Mouse (Mus musculus): ENCODE results near the gene Tril. TPM values are rescaled to one million over a fixed set of nuclear protein-coding genes. Genes with fewer than 3 reads are reported as not detected.

Tril gene
- polyA plus RNA-seq, 1 experiment from 2014 or later = 8.3 TPM

GRCm38 (mm10) chr6:53782273-53782672, 38.4 kb downstream of the Tril start:
- Histone ChIP-seq H3K27ac (ENCODE audit: poor library complexity, severe bottlenecking) (no peak overlapping the region), H3K36me3 (no peaks in the 10 kb centered on the region), H3K9me3 (replicated peaks) (no peaks in the 10 kb centered on the region), H3K4me3 (no peak overlapping the region), H3K9ac (no peak overlapping the region), H3K4me1 (replicated peaks) (peaks cover 5% of the 10 kb centered on the region; the same call in 1 of the 2 replicates), H3K27me3 (replicated peaks) (0 out of 2 replicates have a peak, but pooled peaks cover 5% of the 10 kb centered on the region), H3K4me2 (no peak overlapping the region)
- no peak for ATAC-seq (ENCODE audit: insufficient number of reproducible peaks, low FRiP score)
- 83% methylated on average over 5 of the region's 5 CpGs for WGBS

GRCm38 (mm10) chr6:53781171-53781570, 39.5 kb downstream of the Tril start:
- WGBS = 13% methylated on average over 4 of the region's 4 CpGs
- Histone ChIP-seq H3K27me3 (replicated peaks) (0 out of 2 replicates have a peak, but pooled peaks cover 5% of the 10 kb centered on the region), H3K27ac (ENCODE audit: poor library complexity, severe bottlenecking) (no peak overlapping the region), H3K36me3 (no peaks in the 10 kb centered on the region), H3K4me2 (no peak overlapping the region), H3K4me3 (no peak overlapping the region), H3K9ac (no peak overlapping the region), H3K4me1 (replicated peaks) (peaks cover 5% of the 10 kb centered on the region; the same call in 1 of the 2 replicates), H3K9me3 (replicated peaks) (no peaks in the 10 kb centered on the region)
- no peak for ATAC-seq (ENCODE audit: insufficient number of reproducible peaks, low FRiP score)

- H3K4me3 ChIP-seq = no peak overlapping the region
- no peak overlapping the region for H3K9ac ChIP-seq
- H3K9me3 ChIP-seq (replicated peaks) = no peaks in the 10 kb centered on the region
- WGBS = 85% methylated on average over 5 of the region's 5 CpGs
- H3K27me3 ChIP-seq (replicated peaks) = 0 out of 2 replicates have a peak, but pooled peaks cover 5% of the 10 kb centered on the region
- peaks cover 5% of the 10 kb centered on the region; the same call in 1 of the 2 replicates for H3K4me1 ChIP-seq (replicated peaks)
- no peak for ATAC-seq (ENCODE audit: insufficient number of reproducible peaks, low FRiP score)
- H3K4me2 ChIP-seq = no peak overlapping the region
- no peak overlapping the region for H3K27ac ChIP-seq (ENCODE audit: poor library complexity, severe bottlenecking)
- H3K36me3 ChIP-seq = no peaks in the 10 kb centered on the region
These were observed 40.6 kb downstream of the Tril start for GRCm38 (mm10) chr6:53780008-53780407.

GRCm38 (mm10) chr6:53779526-53779925, 41.1 kb downstream of the Tril start:
- 75% methylated on average over 7 of the region's 7 CpGs for WGBS

GRCm38 (mm10) chr6:53778424-53778955, 42.1 kb downstream of the Tril start:
- H3K4me2 ChIP-seq = no peak overlapping the region
- no peaks in the 10 kb centered on the region for H3K27me3 ChIP-seq (replicated peaks)
- no peak overlapping the region for H3K9ac ChIP-seq
- H3K9me3 ChIP-seq (replicated peaks) = no peaks in the 10 kb centered on the region
- peaks cover 5% of the 10 kb centered on the region; the same call in 1 of the 2 replicates for H3K4me1 ChIP-seq (replicated peaks)
- H3K27ac ChIP-seq (ENCODE audit: poor library complexity, severe bottlenecking) = no peak overlapping the region
- no peaks in the 10 kb centered on the region for H3K36me3 ChIP-seq
- ATAC-seq (ENCODE audit: insufficient number of reproducible peaks, low FRiP score) = no peak
- WGBS = 59% methylated on average over 8 of the region's 8 CpGs
- H3K4me3 ChIP-seq = no peak overlapping the region

More at GRCm38 (mm10) chr6:53779526-53779925, 41.1 kb downstream of the Tril start:
- Histone ChIP-seq H3K4me1 (replicated peaks) (peaks cover 5% of the 10 kb centered on the region; the same call in 1 of the 2 replicates), H3K9me3 (replicated peaks) (no peaks in the 10 kb centered on the region), H3K4me3 (no peak overlapping the region), H3K9ac (no peak overlapping the region), H3K27me3 (replicated peaks) (0 out of 2 replicates have a peak, but pooled peaks cover 5% of the 10 kb centered on the region), H3K36me3 (no peaks in the 10 kb centered on the region), H3K4me2 (no peak overlapping the region), H3K27ac (ENCODE audit: poor library complexity, severe bottlenecking) (no peak overlapping the region)
- ATAC-seq (ENCODE audit: insufficient number of reproducible peaks, low FRiP score) = no peak

- 80% methylated on average over 4 of the region's 4 CpGs for WGBS
- H3K36me3 ChIP-seq = no peaks in the 10 kb centered on the region
- no peak overlapping the region for H3K27ac ChIP-seq (ENCODE audit: poor library complexity, severe bottlenecking)
- no peak overlapping the region for H3K9ac ChIP-seq
- peaks cover 15% of the 10 kb centered on the region for H3K4me1 ChIP-seq (replicated peaks)
- no peak overlapping the region for H3K4me2 ChIP-seq
- no peaks in the 10 kb centered on the region for H3K9me3 ChIP-seq (replicated peaks)
- no peak overlapping the region for H3K4me3 ChIP-seq
- ATAC-seq (ENCODE audit: insufficient number of reproducible peaks, low FRiP score) = no peak
- 0 out of 2 replicates have a peak, but pooled peaks cover 3% of the 10 kb centered on the region for H3K27me3 ChIP-seq (replicated peaks)
These were observed 52.4 kb downstream of the Tril start for GRCm38 (mm10) chr6:53768275-53768674.

GRCm38 (mm10) chr6:53766243-53766915, 54.3 kb downstream of the Tril start:
- Histone ChIP-seq H3K4me3 (no peak overlapping the region), H3K9ac (no peak overlapping the region), H3K4me2 (no peak overlapping the region; the same call in 1 of the 2 replicates), H3K4me1 (replicated peaks) (peaks cover 19% of the 10 kb centered on the region), H3K9me3 (replicated peaks) (no peaks in the 10 kb centered on the region), H3K36me3 (no peaks in the 10 kb centered on the region), H3K27ac (ENCODE audit: poor library complexity, severe bottlenecking) (no peak overlapping the region), H3K27me3 (replicated peaks) (no peaks in the 10 kb centered on the region)
- 21% methylated on average over 10 of the region's 10 CpGs for WGBS
- ATAC-seq (ENCODE audit: insufficient number of reproducible peaks, low FRiP score) = no peak

GRCm38 (mm10) chr6:53765731-53766130, 54.9 kb downstream of the Tril start:
- no peak overlapping the region for H3K4me3 ChIP-seq
- no peak for ATAC-seq (ENCODE audit: insufficient number of reproducible peaks, low FRiP score)
- no peak overlapping the region for H3K4me2 ChIP-seq
- no peaks in the 10 kb centered on the region for H3K36me3 ChIP-seq
- no peaks in the 10 kb centered on the region for H3K27me3 ChIP-seq (replicated peaks)
- WGBS = 60% methylated on average over 8 of the region's 8 CpGs
- H3K9ac ChIP-seq = no peak overlapping the region
- H3K9me3 ChIP-seq (replicated peaks) = no peaks in the 10 kb centered on the region
- peaks cover 24% of the 10 kb centered on the region for H3K4me1 ChIP-seq (replicated peaks)
- no peak overlapping the region for H3K27ac ChIP-seq (ENCODE audit: poor library complexity, severe bottlenecking)

Other genes with a start within 250 kb of the Tril start
- gene Cpvl, start 157.8 kb upstream of the Tril start, polyA plus RNA-seq (2016; fragmentation: Nextera tagmentation; extraction: Ambion mirVana) = not detected in 2 replicates
- gene Chn2, start 218.7 kb upstream of the Tril start, polyA plus RNA-seq (2016; fragmentation: Nextera tagmentation; extraction: Ambion mirVana) = 7.6 and 12.4 TPM in 2 replicates

Measured in heart, embryonic 12.5 days (tissue).